Mouse (Mus musculus) forebrain, postnatal 0 days (tissue): ENCODE results near the gene Psme2b. TPM values are rescaled to one million over a fixed set of nuclear protein-coding genes. Genes with fewer than 3 reads are reported as not detected.
"Not testable (repeated sequence)": the region's sequence is repeated elsewhere in the genome, so short reads cannot be mapped to it uniquely, and the experiment has no call there.

ENCODE experiments used
- ATAC-seq: fragments of 200-750 bp; cut with Nextera tagmentation; 2 replicates; pipeline ENCODE4 v1.8.0; 2017; ENCODE audit warnings: mild to moderate bottlenecking, moderate library complexity
- DNase-seq: peaks from one replicate; pipeline ENCODE4 v3.0.0-alpha.2; 2015
- H3K27ac ChIP-seq: fragments of 300-500 bp; sonication (generic); 2 replicates; pipeline ENCODE4 v1.5.1; 2014; ENCODE audit warnings: low read depth, mild to moderate bottlenecking, antibody characterized with exemption, low read length, moderate library complexity, mixed read lengths
- H3K27me3 ChIP-seq: fragments of 300-500 bp; sonication (generic); 2 replicates; pipeline ENCODE4 v1.6.1; 2014; ENCODE audit warnings: mild to moderate bottlenecking, low read length, mixed read lengths; ENCODE audit not compliant: insufficient read depth
- H3K36me3 ChIP-seq: fragments of 300-500 bp; sonication (generic); 2 replicates; pipeline ENCODE4 v1.6.1; 2014; ENCODE audit warnings: mild to moderate bottlenecking, moderate library complexity; ENCODE audit not compliant: insufficient read depth
- H3K4me1 ChIP-seq: fragments of 300-500 bp; sonication (generic); 2 replicates; pipeline ENCODE4 v1.6.1; 2014; ENCODE audit warnings: antibody characterized with exemption; ENCODE audit not compliant: insufficient read depth
- H3K4me2 ChIP-seq: fragments of 300-500 bp; sonication (generic); 2 replicates; pipeline ENCODE4 v1.6.1; 2014; ENCODE audit warnings: low read depth, mild to moderate bottlenecking, moderate library complexity
- H3K4me3 ChIP-seq: fragments of 300-500 bp; sonication (generic); 2 replicates; pipeline ENCODE4 v1.5.1; 2014; ENCODE audit warnings: low read depth, low read length, mixed read lengths
- H3K9ac ChIP-seq: fragments of 300-500 bp; sonication (generic); 2 replicates; pipeline ENCODE4 v1.6.1; 2014; ENCODE audit warnings: mild to moderate bottlenecking
- H3K9me3 ChIP-seq: fragments of 300-500 bp; sonication (generic); 2 replicates; pipeline ENCODE4 v1.6.1; 2016; ENCODE audit warnings: low read length
- WGBS: fragments of 180-500 bp; shearing (Covaris S2); extraction: QIAGEN DNeasy Blood & Tissue Kit; methylation state at CpG from one replicate; pipeline ENCODE4 v1.1.7; 2014; 5-methylcytosine and 5-hydroxymethylcytosine counted together
- polyA plus RNA-seq: library from polyadenylated mRNA; unstranded; fragments of >200 nt; fragmentation: Nextera tagmentation; extraction: Ambion mirVana; gene quantifications from 2 replicates; pipeline ENCODE4 v1.2.1, GENCODE M21; 2015
- total RNA-seq: library from RNA; depleted of rRNA; stranded (reverse); fragments of >200 nt; gene quantifications from 2 replicates; pipeline ENCODE4 v1.2.3, GENCODE M21; 2014; rRNA removed

Psme2b gene
- total RNA-seq (1.8 TPM in 2 replicates), polyA plus RNA-seq (1.5 and 2.0 TPM in 2 replicates)

DNA sequence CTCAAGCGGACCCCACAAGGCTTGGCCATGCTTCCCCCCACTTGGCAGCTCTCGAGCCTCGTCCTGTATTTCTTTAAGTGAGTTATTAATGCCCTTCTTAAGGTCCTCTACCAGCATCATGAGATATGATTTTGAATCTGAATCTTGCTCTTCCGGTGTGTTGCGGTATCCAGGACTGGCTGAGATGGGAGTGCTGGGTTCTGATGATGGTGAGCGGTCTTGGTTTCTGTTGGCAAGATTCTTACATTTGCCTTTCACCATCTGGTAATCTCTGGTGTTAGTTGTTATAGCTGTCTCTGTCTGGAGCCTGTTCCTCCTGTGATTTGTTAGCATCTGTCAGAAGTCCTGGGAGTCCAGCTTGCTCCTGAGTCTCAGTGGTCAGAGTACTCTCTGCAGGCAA, at the start of gene Psme2b:
Gene Psme2b, minus strand, starts transcription at position 101 of the 400 bp plus-strand sequence.
- not testable (repeated sequence) for H3K4me3 ChIP-seq, H3K27ac ChIP-seq, H3K4me1 ChIP-seq, DNase-seq, H3K27me3 ChIP-seq, ATAC-seq, H3K9ac ChIP-seq, H3K9me3 ChIP-seq, H3K36me3 ChIP-seq, H3K4me2 ChIP-seq
- 98% methylated on average over 6 of the region's 6 CpGs for WGBS

DNA sequence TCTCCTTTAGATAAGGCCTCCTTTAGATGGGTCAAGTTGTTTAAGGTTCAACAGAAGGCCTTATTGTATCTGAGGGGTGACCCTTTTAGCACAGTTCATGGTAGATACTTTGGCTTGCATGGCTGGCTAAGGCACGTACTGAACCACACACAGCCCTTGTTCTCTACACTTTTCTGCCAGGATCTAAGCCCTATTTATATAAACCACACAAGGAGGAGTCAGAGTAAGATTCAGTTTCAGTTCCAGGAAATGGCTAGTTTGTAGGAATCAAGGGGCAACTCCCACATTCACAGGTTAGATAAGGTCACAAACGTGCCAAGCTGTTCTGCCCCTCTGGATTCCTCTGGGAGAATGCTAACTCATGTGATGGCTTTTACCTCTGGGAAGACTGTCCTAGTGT, 48.0 kb upstream of the Psme2b start, which contains the start of gene Tgtp1:
Gene Tgtp1, minus strand, starts transcription at position 155 of the 400 bp plus-strand sequence.
- H3K27ac ChIP-seq, H3K36me3 ChIP-seq, H3K4me2 ChIP-seq, H3K4me1 ChIP-seq, H3K27me3 ChIP-seq, H3K4me3 ChIP-seq, H3K9me3 ChIP-seq, H3K9ac ChIP-seq, ATAC-seq, DNase-seq: not testable (repeated sequence)
- 78% methylated on average over 2 of the region's 2 CpGs for WGBS

DNA sequence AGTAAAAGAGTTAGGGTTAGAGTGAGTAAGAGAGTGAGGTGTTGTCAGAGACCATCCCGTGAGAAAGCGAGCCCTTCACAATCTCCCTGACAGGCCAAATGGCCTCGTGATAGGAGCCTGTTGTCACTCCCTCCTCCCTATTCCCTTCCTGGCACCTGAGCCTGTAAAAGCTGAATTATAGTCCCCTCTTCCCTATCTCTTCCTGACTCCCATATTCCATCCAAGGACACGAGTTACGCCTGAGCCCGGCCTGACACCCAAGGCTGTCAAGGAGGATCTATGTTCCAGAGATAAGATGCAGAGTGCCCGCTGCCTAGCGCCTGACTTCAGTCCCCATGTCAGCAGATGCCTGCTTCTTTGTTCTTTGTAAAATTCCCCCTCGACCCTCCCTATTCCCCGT, 47.3 kb upstream of the Psme2b start:
- ATAC-seq = not testable (repeated sequence)

DNA sequence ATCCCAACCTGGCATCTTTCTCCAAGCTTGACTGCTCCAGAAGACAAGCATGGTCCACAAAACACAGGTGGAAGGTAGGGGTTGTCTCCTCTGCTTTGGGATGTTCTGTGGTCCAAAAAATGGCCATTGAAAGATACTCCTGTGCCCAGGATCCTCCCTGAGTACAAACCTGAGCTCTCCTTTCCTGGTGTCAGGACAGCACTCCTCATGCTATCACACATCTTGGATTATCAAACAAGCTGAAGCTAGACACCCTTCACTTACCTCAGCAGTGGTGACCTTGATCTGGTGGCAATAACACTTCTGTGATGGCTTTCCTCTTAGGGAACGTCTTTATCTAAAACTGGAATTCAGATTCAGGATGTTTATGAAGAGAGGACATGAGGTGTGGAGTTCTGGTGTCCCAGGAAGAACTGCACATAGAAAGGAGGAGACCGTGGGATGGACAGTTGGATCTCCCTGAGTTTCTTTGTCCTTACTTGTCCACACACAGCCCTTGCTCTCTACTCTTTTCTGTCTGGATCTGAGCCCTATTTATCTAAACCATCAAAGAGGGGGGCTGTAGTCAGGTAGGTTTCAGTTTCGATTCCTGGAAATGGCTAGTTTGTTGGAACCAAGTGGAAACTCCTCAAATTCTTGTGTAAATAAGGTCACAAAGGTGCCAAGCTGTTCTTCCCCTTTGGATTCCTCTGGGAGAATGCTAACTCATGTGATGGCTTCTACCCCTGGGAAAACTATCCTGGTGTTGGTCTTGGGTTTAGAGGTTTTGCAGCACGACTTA, 45.9 kb upstream of the Psme2b start, which contains the start of gene Gm12185:
Gene Gm12185, minus strand, starts transcription at position 487 of the 781 bp plus-strand sequence.
- not testable (repeated sequence) for H3K4me1 ChIP-seq

More for the DNA sequence above, 47.3 kb upstream of the Psme2b start:
- not testable (repeated sequence) for DNase-seq, H3K9me3 ChIP-seq, H3K9ac ChIP-seq, H3K27me3 ChIP-seq, H3K4me1 ChIP-seq, H3K4me3 ChIP-seq, H3K27ac ChIP-seq, H3K4me2 ChIP-seq, H3K36me3 ChIP-seq
- 74% methylated on average over 10 of the region's 10 CpGs for WGBS

DNA sequence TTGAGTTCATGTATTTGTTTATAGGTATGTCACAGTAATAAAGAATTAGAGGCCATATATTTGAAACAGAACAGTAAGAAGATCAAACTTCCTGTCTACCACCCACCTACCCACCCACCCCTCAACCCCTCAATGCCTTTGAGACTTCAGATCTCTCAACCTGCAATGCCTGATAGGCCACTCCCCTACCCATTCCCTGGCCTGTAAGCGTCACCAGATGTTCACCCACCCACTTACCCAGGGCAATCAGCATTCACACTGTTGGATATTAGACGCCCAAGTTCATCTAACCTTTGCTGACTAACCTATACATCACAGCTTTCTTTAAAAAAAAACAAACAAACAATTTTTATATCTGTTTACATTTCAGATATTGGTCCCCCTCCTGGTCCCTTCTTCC, 44.0 kb upstream of the Psme2b start:
- H3K36me3 ChIP-seq, H3K4me2 ChIP-seq, DNase-seq, ATAC-seq, H3K9ac ChIP-seq, H3K4me1 ChIP-seq, H3K27ac ChIP-seq, H3K9me3 ChIP-seq, H3K27me3 ChIP-seq, H3K4me3 ChIP-seq: not testable (repeated sequence)
- WGBS = 92% methylated on average over 1 of the region's 2 CpGs

More for the DNA sequence above, 45.9 kb upstream of the Psme2b start, which contains the start of gene Gm12185:
- not testable (repeated sequence) for ATAC-seq, H3K9ac ChIP-seq, H3K27ac ChIP-seq, H3K27me3 ChIP-seq, DNase-seq, H3K4me2 ChIP-seq, H3K4me3 ChIP-seq, H3K9me3 ChIP-seq, H3K36me3 ChIP-seq
- 74% methylated on average over 4 of the region's 4 CpGs for WGBS

DNA sequence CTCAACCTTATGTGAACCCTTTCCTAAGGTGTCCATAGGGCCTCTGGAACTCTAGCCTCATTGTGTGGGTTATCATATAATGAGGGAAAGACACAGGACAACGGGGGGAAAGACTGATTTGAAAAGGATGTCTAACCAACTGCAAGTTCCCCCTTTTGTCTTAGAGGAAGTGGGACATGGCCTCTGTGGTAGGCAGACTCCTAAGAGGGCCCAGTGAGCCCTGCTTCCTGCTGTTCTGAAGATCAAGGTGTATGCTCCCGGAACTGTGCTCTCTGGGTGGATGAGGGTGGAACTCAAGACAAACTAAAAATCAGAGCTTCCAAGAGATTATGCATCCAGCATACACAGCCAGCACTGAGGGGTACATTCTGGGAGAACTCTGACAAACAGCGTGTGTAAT, 42.2 kb upstream of the Psme2b start:
- not testable (repeated sequence) for ATAC-seq, H3K27ac ChIP-seq, H3K4me3 ChIP-seq, H3K9me3 ChIP-seq, H3K9ac ChIP-seq, DNase-seq, H3K4me1 ChIP-seq, H3K36me3 ChIP-seq, H3K27me3 ChIP-seq, H3K4me2 ChIP-seq
- 81% methylated on average over 2 of the region's 3 CpGs for WGBS

DNA sequence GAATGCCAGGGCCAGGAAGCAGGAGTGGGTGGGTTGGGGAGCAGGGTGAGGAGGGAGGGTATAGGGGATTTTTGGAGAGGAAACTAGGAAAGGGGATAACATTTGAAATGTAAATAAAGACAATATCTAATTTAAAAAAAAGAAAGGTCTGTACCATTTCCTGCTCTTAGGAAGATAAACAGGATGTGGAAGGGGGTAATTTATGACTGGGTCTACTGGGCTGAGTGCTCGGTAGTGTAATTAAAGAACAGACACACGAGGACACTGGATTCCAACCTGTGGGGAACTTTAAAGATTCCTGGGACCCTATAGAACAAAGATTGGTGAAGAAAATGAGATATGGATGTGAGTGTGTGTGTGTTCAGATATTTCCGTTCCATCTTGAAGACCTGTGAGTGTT, 36.9 kb upstream of the Psme2b start:
- no CpG with 5 or more reads among the region's 3 CpGs for WGBS
- H3K9ac ChIP-seq, H3K4me1 ChIP-seq, H3K4me3 ChIP-seq, DNase-seq, H3K27ac ChIP-seq, H3K36me3 ChIP-seq, H3K9me3 ChIP-seq, ATAC-seq, H3K27me3 ChIP-seq, H3K4me2 ChIP-seq: not testable (repeated sequence)

DNA sequence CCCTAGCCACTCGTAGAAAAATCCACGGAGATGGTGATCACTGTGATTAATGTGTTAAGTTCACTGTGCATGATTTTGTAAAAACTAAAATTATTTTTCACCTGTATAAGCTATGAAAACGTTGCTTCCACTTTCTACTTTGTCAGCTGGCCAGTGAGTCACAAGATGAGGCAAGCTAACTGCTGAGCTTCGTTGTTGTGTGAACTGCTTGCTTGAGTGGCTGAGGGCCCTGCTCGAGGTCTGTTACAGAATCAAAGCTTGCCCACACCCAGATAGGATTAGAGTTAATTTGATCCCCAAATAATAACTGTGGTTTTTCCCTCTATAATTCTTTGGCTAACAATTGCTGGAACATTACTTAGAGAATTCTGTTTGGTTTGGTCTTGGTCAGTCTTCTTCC, 34.1 kb upstream of the Psme2b start:
- whole genome bisulfite sequencing = no CpG with 5 or more reads among the region's 5 CpGs
- not testable (repeated sequence) for H3K36me3 ChIP-seq, H3K27ac ChIP-seq, DNase-seq, H3K27me3 ChIP-seq, H3K9me3 ChIP-seq, H3K9ac ChIP-seq, H3K4me1 ChIP-seq, ATAC-seq, H3K4me2 ChIP-seq, H3K4me3 ChIP-seq

DNA sequence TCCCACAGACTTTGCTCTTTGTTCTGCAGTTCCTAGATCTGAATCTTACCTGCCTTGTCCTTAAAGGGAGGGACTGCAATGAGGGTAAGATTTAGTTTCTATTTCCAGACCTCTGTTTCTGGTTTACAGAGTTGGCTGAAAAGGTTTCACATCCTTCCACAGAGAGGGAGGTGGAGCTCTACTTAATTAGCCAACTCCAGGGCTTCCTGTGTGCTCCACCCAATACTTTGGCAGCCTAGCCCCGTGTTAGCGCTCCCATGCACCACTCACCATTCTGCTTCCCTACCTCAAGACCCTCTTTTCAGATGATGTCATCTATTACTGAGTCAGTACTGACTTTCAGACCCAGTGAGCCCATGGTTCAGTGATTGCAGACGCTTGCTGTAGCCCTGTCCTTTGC, 33.3 kb upstream of the Psme2b start, which contains the start of gene 9930111J21Rik1:
Gene 9930111J21Rik1, minus strand, starts transcription at position 148 of the 400 bp plus-strand sequence.
- H3K27ac ChIP-seq, H3K36me3 ChIP-seq, H3K9me3 ChIP-seq, H3K4me2 ChIP-seq, H3K4me1 ChIP-seq, H3K4me3 ChIP-seq, H3K9ac ChIP-seq, H3K27me3 ChIP-seq, DNase-seq, ATAC-seq: not testable (repeated sequence)
- no CpG with 5 or more reads among the region's 3 CpGs for WGBS

DNA sequence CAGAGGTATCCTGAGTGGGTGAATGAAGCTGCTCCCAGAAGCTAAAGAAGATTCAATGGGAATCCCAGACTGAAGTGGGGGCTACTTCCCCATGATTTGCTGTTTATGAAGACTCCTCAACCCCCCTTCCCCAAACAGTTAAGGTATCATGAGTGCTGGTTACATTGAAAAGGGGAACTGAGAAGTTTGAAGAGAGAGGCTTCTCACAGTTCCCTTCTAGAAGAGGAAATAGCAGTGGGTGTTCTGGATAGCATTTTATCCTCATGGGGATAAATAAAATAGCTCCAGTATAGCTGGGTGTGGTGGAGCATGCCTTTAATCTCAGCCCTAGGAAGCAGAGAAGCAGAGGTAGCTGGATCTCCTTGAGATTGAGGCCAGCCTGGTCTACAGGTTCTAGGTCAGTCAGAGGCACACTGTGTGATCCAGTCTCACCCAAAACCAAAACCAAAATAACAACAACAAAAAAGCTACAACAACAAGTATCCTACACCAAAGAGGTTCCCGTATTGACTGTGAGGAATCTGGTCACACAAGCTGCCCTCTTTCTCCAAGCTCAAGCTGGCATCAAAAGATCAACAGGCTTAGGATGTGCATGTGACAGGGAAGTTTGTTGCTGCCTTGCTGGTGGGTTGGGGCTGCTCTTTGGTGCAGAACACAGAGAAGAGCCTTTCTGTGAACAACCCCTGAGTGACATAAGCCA, 32.4 kb upstream of the Psme2b start, which contains the start of gene Olfr56:
Gene Olfr56, plus strand, starts transcription at position 650 of the 700 bp plus-strand sequence.
- WGBS = no CpG with 5 or more reads among the region's 1 CpGs
- H3K36me3 ChIP-seq, ATAC-seq, H3K4me1 ChIP-seq, H3K27me3 ChIP-seq, DNase-seq, H3K4me3 ChIP-seq, H3K9ac ChIP-seq, H3K4me2 ChIP-seq, H3K9me3 ChIP-seq, H3K27ac ChIP-seq: not testable (repeated sequence)
